Mouse (Mus musculus): ENCODE results near the gene Tmprss12.
A peak's percentile ranks its signal among the peaks of the same experiment; 100 is the strongest.
"Not testable (repeated sequence)": the region's sequence is repeated elsewhere in the genome, so short reads cannot be mapped to it uniquely, and the experiment has no call there.

Tmprss12 gene

GRCm38 (mm10) chr15:100280626-100281025, at the start of gene Tmprss12:
Gene Tmprss12 (plus strand): TSS chr15:100280837.
- DNase-seq (ENCODE audit: extremely low spot score, low read depth, low spot score): no peak

- DNase-seq (ENCODE audit: extremely low spot score, low read depth, low spot score): no peak
Measured at GRCm38 (mm10) chr15:100231616-100232525, 48.8 kb upstream of the Tmprss12 start.

GRCm38 (mm10) chr15:100235208-100235965, 45.2 kb upstream of the Tmprss12 start:
- DNase-seq (ENCODE audit: extremely low spot score, low read depth, low spot score): no peak

DNA sequence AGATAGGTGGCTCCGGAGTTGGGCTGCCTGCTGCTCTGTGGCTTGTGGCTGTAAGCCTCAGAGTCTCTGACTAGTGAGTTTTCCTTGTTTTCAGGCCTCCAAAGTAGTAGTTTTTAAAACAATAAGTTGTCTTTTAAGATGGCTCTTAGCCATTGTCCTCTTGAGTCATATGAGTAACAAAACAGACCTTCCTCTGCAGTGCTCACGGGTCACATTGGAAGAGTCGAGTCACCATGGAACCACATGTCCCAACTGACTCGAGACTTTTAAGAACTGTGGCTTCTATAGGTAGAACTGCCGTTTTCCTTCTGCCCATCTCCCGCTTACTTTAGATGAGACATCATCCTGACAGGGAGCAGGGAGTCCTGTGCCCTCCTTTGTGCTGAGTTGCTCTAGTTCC, 43.7 kb upstream of the Tmprss12 start:
- no peak for DNase-seq (ENCODE audit: extremely low spot score, low read depth, low spot score)

DNA sequence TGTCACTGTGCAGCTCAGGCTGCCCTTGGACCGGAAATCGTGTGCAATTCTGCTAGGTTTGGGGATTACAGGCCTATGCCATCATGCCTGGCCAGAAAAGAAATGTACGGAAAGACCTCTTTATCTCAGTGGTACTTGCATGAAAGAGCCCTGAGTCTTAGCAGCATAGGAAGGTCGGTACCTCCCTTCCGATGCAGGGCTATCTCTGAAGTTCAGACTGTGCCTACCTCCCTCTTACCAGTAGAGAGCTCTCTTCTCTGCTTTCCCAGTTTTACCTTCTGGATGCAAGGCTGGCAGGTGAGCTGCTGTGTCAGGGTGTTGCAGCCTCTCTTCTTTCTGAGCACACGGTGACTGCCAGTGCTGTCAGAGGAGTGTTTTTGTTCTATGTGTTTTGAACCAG, 38.9 kb upstream of the Tmprss12 start:
- DNase-seq (ENCODE audit: extremely low spot score, low read depth, low spot score): no peak

DNA sequence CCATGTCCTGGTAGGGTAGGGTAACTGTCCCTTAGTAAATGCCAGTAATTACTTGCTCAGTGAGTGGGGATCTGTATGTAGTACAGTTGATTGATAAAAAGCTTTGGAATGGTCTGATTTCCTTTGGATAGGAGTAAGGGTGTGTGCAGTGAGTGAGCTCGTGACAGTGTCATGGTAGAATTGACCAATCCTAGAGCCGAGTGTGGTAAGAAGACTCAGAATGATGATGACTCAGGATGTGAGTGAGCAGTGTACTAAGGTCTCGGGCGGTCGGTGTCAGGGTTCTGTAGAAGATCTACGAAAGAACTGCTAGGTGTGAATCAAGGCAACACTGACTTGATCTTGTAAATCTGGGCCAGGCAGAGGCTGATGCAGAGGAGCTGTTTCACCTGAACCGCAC, 34.7 kb upstream of the Tmprss12 start:
- no peak for DNase-seq (ENCODE audit: extremely low spot score, low read depth, low spot score)

- DNase-seq (ENCODE audit: extremely low spot score, low read depth, low spot score): no peak
Measured at GRCm38 (mm10) chr15:100247296-100247695, 33.3 kb upstream of the Tmprss12 start.

DNA sequence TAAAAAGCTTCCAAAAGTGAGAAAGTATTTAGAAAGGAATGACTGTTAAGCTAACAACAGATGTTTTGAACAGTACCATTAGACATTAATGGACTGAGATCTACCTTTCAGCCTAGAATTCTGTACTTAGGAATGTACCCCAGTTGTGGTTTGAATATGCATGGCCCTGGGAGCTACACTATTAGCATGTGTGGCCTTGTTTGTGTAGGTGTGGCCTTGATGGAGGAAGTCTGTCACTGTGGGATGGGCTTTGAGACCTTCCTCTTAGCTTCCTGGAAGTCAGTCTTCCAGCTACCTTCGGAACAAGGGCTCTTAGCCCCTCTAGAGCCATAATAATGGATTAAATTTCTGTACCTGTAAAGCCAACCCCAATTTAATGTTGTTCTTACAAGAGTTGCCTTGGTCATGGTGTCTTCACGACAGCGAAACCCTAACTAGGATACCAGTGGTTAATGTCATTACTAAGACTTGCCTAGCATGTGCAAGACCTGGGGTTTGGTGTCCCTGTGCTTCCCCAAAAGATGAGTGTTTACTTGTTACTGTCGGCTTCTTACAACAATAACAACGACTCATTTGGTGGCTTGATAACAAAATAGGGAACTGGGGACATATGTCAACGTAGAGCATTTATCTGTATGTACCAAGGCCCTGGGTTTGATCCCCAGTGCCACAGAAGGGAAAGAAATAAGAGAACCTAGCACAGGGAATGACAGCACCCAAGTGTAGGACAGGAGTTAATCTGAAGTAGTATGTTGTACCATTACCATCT, 31.8 kb upstream of the Tmprss12 start:
- DNase-seq (ENCODE audit: extremely low spot score, low read depth, low spot score): no peak

DNA sequence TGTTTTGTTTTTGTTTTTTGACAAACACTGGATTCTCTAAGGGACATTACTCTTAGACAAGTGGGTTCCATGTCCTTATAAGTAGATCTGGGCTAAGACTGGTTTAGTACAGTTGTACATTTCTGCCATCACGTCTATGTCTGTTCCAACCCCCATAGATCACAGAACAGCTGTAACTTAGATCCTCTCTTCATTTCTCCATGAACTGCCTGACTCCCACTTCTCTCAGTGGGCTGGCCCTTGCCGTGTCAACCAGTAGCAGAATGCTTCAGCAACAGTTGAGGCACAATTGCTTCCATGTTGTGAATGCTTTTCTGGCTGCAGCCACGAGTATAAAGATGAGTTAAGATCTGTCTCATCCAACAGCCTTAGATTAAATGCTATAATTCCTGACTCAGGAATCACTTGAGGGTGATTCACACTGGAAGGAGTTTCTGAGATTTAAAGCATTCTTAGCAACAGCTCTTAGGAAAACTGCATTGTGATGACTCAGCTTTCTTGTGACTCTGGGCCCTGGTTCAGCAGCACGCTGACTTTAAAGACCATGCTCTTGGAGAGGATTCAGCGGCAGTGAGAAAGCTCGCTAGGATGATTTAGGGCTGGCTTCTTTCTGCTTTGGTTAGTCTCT, 29.4 kb upstream of the Tmprss12 start:
- DNase-seq (ENCODE audit: extremely low spot score, low read depth, low spot score): no peak

- DNase-seq (ENCODE audit: extremely low spot score, low read depth, low spot score): no peak
Measured at GRCm38 (mm10) chr15:100256386-100256785, 24.3 kb upstream of the Tmprss12 start.

DNA sequence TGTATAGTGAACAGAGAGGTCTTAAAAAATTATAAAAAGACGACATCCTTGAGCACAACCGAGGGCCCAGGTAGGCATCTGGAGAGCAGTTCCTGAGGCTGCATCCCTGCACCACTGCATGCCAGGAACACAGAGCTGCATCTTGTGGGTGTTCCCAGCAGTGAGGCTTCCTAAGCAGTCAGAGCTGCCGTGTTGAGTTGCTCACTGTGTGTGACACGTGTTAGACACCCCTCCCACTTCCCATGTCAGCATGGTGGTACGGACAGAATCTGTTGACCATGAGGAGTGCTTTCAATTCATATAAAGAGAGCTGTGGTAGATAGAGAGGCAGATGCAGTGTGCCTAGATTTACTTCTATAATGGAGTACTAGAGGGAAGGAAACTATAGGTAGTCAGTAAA, 23.3 kb upstream of the Tmprss12 start:
- DNase-seq (ENCODE audit: extremely low spot score, low read depth, low spot score): no peak

GRCm38 (mm10) chr15:100258646-100259425, 21.8 kb upstream of the Tmprss12 start:
- DNase-seq (ENCODE audit: extremely low spot score, low read depth, low spot score): no peak

DNA sequence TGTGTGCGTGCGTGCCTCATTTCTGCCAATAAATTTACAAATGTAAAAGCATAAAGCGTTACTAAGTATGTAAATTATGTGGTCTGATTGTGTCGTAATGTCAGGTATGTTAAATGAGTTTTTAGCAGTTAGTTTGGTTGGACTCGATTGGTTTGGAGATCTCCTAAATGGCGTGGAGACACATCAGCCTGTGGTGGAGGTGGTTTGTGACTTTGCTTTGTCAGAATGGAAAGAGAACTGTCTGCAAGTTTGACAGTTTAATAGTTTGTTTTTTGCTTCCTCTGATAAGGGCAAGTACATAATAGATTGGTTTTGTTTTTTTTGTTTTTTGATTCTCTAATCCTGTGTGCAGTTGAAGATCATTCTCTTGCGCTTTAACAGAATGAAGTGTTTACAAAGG, 20.3 kb upstream of the Tmprss12 start:
- not testable (repeated sequence) for DNase-seq (ENCODE audit: extremely low spot score, low read depth, low spot score)

DNA sequence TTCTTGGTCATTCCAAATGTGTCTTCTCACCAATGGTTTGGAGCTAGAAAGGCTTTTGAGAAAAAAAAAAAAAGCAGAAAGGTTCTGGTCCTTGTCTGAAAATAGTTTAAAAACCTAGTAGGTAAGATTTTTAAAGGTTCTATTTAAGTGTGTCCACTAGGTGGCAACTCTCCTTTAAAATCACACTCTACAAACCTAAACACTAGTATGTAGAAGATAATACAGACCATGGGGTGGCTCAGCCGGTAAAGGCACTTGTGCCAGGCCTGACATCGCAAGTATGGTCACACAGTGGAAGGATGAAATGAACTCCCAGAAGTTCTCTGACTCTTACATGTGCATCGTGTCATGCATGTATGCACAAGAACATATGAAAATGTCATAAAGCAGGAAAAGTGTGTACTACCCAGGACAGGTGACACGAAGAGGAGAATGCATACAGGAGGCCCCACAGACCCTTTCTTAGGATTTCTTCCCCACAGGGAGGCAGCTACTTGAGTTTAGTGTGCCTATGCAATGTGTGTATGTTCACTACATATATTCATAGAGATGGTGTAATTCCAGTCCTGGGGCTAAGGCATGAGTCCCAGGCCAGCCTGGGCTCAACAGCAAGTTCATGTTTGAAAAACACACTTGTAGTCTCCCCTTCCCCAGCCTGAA, 17.3 kb upstream of the Tmprss12 start:
- peak; percentile 10 for DNase-seq (ENCODE audit: extremely low spot score, low read depth, low spot score)

GRCm38 (mm10) chr15:100265586-100266325, 14.9 kb upstream of the Tmprss12 start:
- DNase-seq (ENCODE audit: extremely low spot score, low read depth, low spot score): no peak

DNA sequence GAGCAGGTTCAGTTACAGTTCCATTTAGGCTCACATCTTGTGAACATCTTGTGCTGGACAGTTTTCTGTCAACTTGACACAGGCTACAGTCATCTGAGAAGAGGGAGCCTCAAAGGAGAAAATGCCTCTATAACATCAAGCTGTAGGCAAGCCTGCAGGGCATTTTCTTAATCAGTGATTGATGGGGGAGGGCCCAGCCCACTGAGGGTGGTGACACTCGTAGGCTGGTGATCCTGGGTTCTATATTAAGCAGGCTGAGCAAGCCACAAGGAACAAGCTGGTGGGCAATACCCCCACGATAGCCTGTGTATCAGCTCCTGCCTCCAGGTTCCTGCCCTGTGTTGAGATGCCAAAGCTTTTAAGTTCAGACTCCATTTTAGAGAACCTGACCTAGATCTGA, 11.7 kb upstream of the Tmprss12 start:
- DNase-seq (ENCODE audit: extremely low spot score, low read depth, low spot score): no peak

DNA sequence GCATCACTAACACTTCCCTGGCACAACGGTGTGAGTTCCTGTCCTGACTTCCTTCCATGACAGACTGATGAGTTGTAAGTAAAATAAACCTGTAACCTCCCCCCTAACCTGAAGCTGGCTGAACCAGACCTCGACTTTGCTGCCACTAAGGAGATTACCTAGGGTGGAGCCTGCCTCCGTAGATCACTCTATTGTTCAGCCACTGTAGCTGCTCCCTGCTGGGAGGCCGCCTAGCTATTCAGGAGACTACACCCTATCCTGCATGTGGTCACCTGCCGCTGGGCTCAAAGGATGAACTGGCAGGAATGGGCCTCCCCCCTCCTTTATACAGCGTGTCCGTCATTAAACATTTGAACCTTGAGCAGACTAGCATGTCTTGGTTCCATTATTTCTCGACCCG, 10.9 kb upstream of the Tmprss12 start:
- DNase-seq (ENCODE audit: extremely low spot score, low read depth, low spot score): no peak

- DNase-seq (ENCODE audit: extremely low spot score, low read depth, low spot score): not testable (repeated sequence)
Measured at GRCm38 (mm10) chr15:100270609-100271008, 10.0 kb upstream of the Tmprss12 start.

DNA sequence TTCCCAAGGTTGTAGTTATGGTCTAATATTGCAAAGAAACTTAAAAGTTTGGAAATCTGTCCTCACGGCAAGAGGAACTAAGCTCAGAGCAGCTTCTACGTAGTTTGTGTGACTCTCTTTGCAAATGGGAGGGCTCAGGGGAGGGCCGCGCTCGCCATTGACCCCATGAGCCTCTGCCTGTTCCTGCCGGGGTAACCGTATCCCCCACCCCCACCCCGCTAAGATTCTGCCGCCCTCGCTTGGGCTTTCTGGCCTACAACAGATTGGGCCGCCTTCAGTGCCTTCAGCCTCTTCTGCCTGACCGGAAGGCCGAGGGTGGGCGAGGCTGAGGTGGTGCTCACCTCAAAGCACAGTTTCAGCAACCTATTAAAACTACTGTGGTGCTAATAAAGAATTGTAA, 9.2 kb upstream of the Tmprss12 start:
- DNase-seq (ENCODE audit: extremely low spot score, low read depth, low spot score): no peak

Measured in hindlimb bud, embryonic 11.5 days (tissue).